ENCODE assay signal across 10 mouse cellular contexts in the genomic region with DNA sequence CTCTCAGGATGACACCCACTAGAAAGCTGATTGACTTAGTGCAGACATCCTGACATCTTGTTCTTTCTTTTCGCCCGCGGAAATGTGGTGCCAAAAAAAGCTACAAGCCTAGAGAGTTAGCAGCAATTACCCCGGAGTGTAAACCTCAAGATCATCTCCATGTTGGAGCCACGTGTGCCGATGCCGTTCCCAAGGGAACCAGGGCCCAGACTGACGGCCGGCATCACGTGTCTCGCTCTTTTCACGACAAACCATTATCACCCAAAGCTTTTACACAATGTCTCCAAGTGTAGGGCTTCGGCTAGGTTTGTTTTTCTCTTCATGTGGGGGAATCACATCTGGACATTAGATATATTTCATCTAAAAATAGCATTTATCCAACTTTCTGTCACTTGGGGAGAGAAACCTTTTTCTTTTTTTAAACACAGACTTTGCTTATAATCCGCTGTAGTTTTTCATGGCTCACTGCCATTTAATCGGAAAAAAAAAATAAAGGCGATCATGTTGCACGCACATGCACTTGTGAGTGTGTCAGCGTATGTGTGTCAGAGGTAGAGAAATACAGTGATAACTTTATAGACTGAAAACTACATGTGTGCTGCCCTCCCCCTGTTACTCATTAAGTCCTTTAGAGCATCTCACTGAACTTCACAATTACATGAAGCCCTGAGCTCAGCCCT. TPM values are rescaled to one million over a fixed set of nuclear protein-coding genes. Genes with fewer than 3 reads are reported as not detected.
DNase-seq lines count a peak whose midpoint lies in the region; ATAC-seq and TF ChIP-seq lines count a peak whose summit lies in the region.
"Had no signal": no experiment of that assay in that cellular context is flagged by ENCODE, and none has a peak within 500 bp of the region (broad histone marks: within the 10 kb centered on the region; RNA-seq: fewer than 3 reads in every experiment).

No protein-coding gene starts in this region.

- no peak for TF ChIP-seq POLR2A in brain, embryonic 14.5 days (IDR thresholded peaks at IDR 0.05; ENCODE audit: borderline replicate concordance, extremely low read depth, insufficient read depth, insufficient read length, poor library complexity, severe bottlenecking)

- H3K27ac ChIP-seq in gastrocnemius, adult 2 months, result peak overlapping the region; percentile 58

- no peak for TF ChIP-seq CTCF in gastrocnemius, adult 2 months (IDR thresholded peaks at IDR 0.05)
- no peak for TF ChIP-seq CTCF in brain, embryonic 14.5 days (IDR thresholded peaks at IDR 0.05; ENCODE audit: borderline replicate concordance, extremely low read depth, insufficient read depth, insufficient read length)

- H3K4me3 ChIP-seq in gastrocnemius, adult 2 months, result peak overlapping the region; percentile 48

- peak; percentile 38 for DNase-seq in gastrocnemius, adult 2 months
- no peak for DNase-seq in gastrocnemius, postnatal 25 days
- DNase-seq in left cerebral cortex, postnatal 25 days (ENCODE audit: low spot score in 2 of 2), result peak; percentile 41 to 51
- DNase-seq in left cerebral cortex, postnatal 4 days, result no peak
- DNase-seq in brain, embryonic 14.5 days (ENCODE audit: low read depth), result peak; percentile 55
- peak; percentile 27 for DNase-seq in mesoderm, embryonic 11.5 days (ENCODE audit: low read depth, low spot score)
- DNase-seq in gastrocnemius, adult 8-10 months (ENCODE audit: low spot score in 2 of 2), result no peak

- intact Hi-C loops in gastrocnemius, adult 2 months (cut with DNase I), result loop anchor here (10.0 kb wide), 1 partner anchor 419 kb away; no protein-coding TSS in a partner anchor
- intact Hi-C loops in left cerebral cortex, postnatal 25 days (cut with DNase I), result loop anchor here (2.0 to 5.0 kb wide), 3 partner anchors 53 to 128 kb away; no protein-coding TSS in a partner anchor
- intact Hi-C loops in left cerebral cortex, postnatal 4 days (cut with DNase I), result no loop called here

- ATAC-seq in activated CD4-positive, CD25-positive, alpha-beta regulatory T cell, adult 4 months, result no peak
- ATAC-seq: CD4-positive, CD25-positive, alpha-beta regulatory T cell, adult 4 months had no signal

RNA-seq across cellular contexts. Expression of gene March10, which starts 39.2 kb away (rescaled TPM):
- not detected for total RNA-seq in gastrocnemius, adult 2 months (2021)
- total RNA-seq in gastrocnemius, postnatal 25 days (2021), result not detected
- 1 to 10 TPM; 1.7 to 2.8 TPM for total RNA-seq in left cerebral cortex, postnatal 25 days (2021)
- total RNA-seq in left cerebral cortex, postnatal 4 days (2021), result 1 to 10 TPM; 1.2 to 1.7 TPM
- 0.14 and 0.29 TPM in 2 replicates for polyA plus RNA-seq in brain, embryonic 14.5 days (2012; rRNA removed)
- total RNA-seq in gastrocnemius, adult 8-10 months (2022), result not detected
- polyA plus RNA-seq in activated CD4-positive, CD25-positive, alpha-beta regulatory T cell, adult 4 months (2017; shearing (Covaris generic)), result not detected
- polyA plus RNA-seq: CD4-positive, CD25-positive, alpha-beta regulatory T cell, adult 4 months; liver, embryonic 16.5 days had no signal

Comparison
In these comparisons a context has a peak if more than half of its experiments do, and no peak if none do; other contexts are left out.
1. DNase-seq: peak in gastrocnemius, adult 2 months (single experiment), left cerebral cortex, postnatal 25 days (2 of 2), brain, embryonic 14.5 days (single experiment) and mesoderm, embryonic 11.5 days (single experiment); none in gastrocnemius, postnatal 25 days (single experiment), left cerebral cortex, postnatal 4 days (single experiment) and gastrocnemius, adult 8-10 months (0 of 2).